Mouse (Mus musculus) brain, embryonic 14.5 days (tissue): ENCODE results near the gene Nop56. TPM values are rescaled to one million over a fixed set of nuclear protein-coding genes. Genes with fewer than 3 reads are reported as not detected.
A peak's percentile ranks its signal among the peaks of the same experiment; 100 is the strongest.

ENCODE experiments used
- DNase-seq: peaks from one replicate; pipeline ENCODE4 v3.0.0-alpha.2; 2011; ENCODE audit warnings: low read depth
- CTCF ChIP-seq: fragments of 200-500 bp; IDR thresholded peaks from 2 replicates; pipeline ENCODE4 v1.5.1; 2012; ENCODE audit warnings: inconsistent platforms, mild to moderate bottlenecking, moderate library complexity, borderline replicate concordance; ENCODE audit not compliant: insufficient read depth, insufficient read length; ENCODE audit errors: extremely low read depth
- POLR2A ChIP-seq: fragments of 200-500 bp; IDR thresholded peaks from 2 replicates; pipeline ENCODE4 v1.6.1; 2012; ENCODE audit warnings: mild to moderate bottlenecking, inconsistent platforms, borderline replicate concordance; ENCODE audit not compliant: poor library complexity, insufficient read depth, insufficient read length, severe bottlenecking; ENCODE audit errors: extremely low read depth
- polyA plus RNA-seq: library from polyadenylated mRNA; depleted of rRNA; stranded (reverse); fragments of >200 nt; gene quantifications from 2 replicates; pipeline ENCODE4 v1.2.3, GENCODE M21; 2012

Gene Nop56
- polyA plus RNA-seq, 1 experiment: 213 TPM

GRCm38 (mm10) chr2:130280224-130280623 lies 6.0 kb downstream of the Nop56 start:
- no peak for DNase-seq
- TF ChIP-seq CTCF (no peak), POLR2A (no peak)

- DNase-seq: peak; percentile 29
- TF ChIP-seq CTCF (no peak), POLR2A (no peak)
Observed at GRCm38 (mm10) chr2:130280818-130281217, 6.6 kb downstream of the Nop56 start.

GRCm38 (mm10) chr2:130283854-130284654 lies 9.8 kb downstream of the Nop56 start, which contains the start of gene Idh3b:
TSS of gene Idh3b (minus strand) at chr2:130284547.
- TF ChIP-seq CTCF (no peak), POLR2A (no peak)
- peak; percentile 97 for DNase-seq

GRCm38 (mm10) chr2:130289086-130289485 lies 14.9 kb downstream of the Nop56 start:
- no peak for DNase-seq
- TF ChIP-seq POLR2A: no peak
- no peak for TF ChIP-seq CTCF

GRCm38 (mm10) chr2:130291434-130291833 lies 17.2 kb downstream of the Nop56 start:
- TF ChIP-seq POLR2A (no peak), CTCF (peak; percentile 86; the same call in 1 of the 2 replicates)
- peak; percentile 89 for DNase-seq

GRCm38 (mm10) chr2:130293009-130293408 lies 18.8 kb downstream of the Nop56 start:
- no peak for DNase-seq
- TF ChIP-seq POLR2A: no peak
- no peak for TF ChIP-seq CTCF

GRCm38 (mm10) chr2:130293486-130293885 lies 19.3 kb downstream of the Nop56 start:
- peak; percentile 47 for DNase-seq

GRCm38 (mm10) chr2:130294218-130294935 lies 20.1 kb downstream of the Nop56 start:
- no peak for TF ChIP-seq CTCF
- TF ChIP-seq POLR2A: no peak
- DNase-seq: no peak

More at GRCm38 (mm10) chr2:130293486-130293885, 19.3 kb downstream of the Nop56 start:
- TF ChIP-seq POLR2A (no peak), CTCF (no peak)

GRCm38 (mm10) chr2:130294936-130295277 lies 20.7 kb downstream of the Nop56 start, which contains the start of gene Ebf4:
TSS of gene Ebf4 (plus strand) at chr2:130295169.
- peak; percentile 86 for DNase-seq
- TF ChIP-seq CTCF (no peak), POLR2A (peak; percentile 75)

DNA sequence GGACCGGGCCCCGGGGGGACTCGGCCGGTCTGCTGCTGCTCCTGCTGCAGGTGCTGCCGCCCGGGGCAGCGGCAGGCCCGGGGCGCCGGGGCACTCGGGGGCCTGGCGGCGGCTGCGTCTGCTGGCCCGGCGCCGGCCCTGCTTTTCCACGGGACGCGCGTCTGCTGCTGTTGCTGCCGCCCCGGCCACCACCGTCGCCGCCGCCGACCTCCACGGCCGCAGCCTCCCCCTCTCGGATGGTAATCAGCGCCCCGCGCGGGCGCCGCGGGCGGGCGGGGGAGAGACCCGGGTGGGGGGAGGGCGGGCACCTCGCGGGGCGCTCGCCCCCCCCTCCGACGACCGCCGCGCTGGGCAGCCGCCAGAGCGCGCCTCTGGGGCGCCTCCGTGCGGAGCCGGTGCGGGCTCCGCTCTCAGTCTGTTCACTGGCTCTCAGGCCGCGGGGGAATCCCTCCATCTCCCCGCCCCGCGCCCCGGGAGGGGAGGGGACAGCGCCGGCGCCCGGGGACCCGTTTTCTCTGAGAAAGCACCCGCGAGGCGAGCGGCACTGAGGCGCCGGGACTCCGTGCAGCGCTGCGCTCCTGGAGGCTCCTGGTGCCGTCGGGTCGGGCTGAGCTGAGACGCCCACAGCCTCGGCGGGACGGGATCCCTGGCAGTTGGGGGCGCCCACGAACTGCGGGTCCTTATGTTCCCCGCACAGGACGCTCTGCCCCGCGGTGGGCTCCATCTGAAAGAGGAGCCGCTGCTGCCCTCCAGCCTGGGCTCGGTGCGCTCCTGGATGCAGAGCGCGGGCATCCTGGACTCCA lies 21.3 kb downstream of the Nop56 start:
- DNase-seq: peak; percentile 78
- no peak for TF ChIP-seq POLR2A
- TF ChIP-seq CTCF: peak; percentile 19; the same call in 1 of the 2 replicates

- TF ChIP-seq POLR2A (no peak), CTCF (no peak)
- no peak for DNase-seq
Observed at GRCm38 (mm10) chr2:130296134-130296745, 22.0 kb downstream of the Nop56 start.

- TF ChIP-seq CTCF (no peak), POLR2A (no peak)
- DNase-seq: no peak
Observed at GRCm38 (mm10) chr2:130297580-130297979, 23.4 kb downstream of the Nop56 start.
